Mouse (Mus musculus): Measurements from ENCODE around the gene Ksr1. TPM values are rescaled to one million over a fixed set of nuclear protein-coding genes. Genes with fewer than 3 reads are reported as not detected.
A peak's percentile ranks its signal among the peaks of the same experiment; 100 is the strongest.

Gene Ksr1
- polyA plus RNA-seq, 1 experiment from 2014 or later = 4.6 TPM

DNA sequence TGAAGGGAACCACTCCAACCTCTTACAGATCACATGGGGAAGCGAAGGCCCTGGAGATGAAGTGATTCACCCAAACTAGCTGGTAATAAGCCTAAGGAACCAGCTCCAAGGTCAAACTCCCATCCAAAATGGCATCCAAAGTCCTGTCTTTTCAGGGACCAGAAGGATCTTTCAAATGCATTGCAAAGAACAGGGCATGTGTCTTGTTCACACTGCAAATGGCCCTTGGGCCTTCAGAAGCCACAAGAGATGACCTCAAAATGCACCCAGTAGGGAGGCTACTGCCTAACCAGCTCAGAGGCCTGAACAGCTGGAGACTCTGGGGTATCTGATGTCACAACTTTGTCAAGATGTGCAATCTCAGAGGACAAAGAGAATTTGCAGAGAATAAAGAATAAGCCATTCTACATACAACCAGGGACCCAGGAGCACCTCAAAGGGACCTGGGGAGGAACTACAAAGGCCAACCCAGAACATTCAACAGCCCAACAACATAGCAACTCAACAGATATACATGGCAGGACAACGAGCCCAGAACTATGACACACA, 2.1 kb downstream of the Ksr1 start:
- no peaks in the 10 kb centered on the region for H3K9me3 ChIP-seq
- WGBS = 79% methylated on average over 2 of the region's 2 CpGs
- H3K36me3 ChIP-seq = no peaks in the 10 kb centered on the region
- H3K4me1 ChIP-seq (replicated peaks) = peaks cover 46% of the 10 kb centered on the region
- H3K4me3 ChIP-seq = peak overlapping the region; percentile 85
- H3K9ac ChIP-seq = peak overlapping the region; percentile 91; the same call in 1 of the 2 replicates
- 0 out of 2 replicates have a peak overlapping the region, but pooled peaks have one; percentile 38 for H3K27ac ChIP-seq (replicated peaks)
- peak overlapping the region; percentile 71 for H3K4me2 ChIP-seq
- H3K27me3 ChIP-seq = no peaks in the 10 kb centered on the region
- no peak for ATAC-seq (ENCODE audit: low read depth)

DNA sequence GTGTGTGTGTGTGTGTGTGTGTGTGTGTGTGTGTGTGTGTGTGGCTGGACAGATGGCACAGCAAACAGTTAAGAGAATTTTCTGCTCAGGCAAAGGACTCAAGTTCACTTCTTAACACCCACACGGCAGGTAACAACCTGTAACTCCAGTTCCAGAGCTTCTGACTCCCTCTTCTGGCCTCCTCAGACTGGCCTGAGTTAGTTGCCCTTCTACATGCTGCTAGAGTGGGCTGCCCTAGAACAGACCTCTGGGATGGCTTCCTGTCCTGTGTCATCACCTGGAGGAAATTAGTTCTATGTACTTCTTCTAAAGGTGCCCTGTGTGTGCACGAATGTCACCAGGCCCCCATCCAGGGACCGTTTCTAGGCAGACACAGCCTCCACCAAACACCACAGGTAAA, 2.9 kb downstream of the Ksr1 start:
- no peaks in the 10 kb centered on the region for H3K27me3 ChIP-seq
- no peak for ATAC-seq (ENCODE audit: low read depth)
- no peaks in the 10 kb centered on the region for H3K9me3 ChIP-seq
- no peaks in the 10 kb centered on the region for H3K36me3 ChIP-seq
- no peak overlapping the region for H3K9ac ChIP-seq
- no peak overlapping the region for H3K4me3 ChIP-seq
- H3K27ac ChIP-seq (replicated peaks) = no peak overlapping the region
- WGBS = 91% methylated on average over 3 of the region's 3 CpGs
- H3K4me2 ChIP-seq = peak overlapping the region; percentile 71; the same call in 1 of the 2 replicates
- H3K4me1 ChIP-seq (replicated peaks) = peaks cover 46% of the 10 kb centered on the region

- Histone ChIP-seq H3K4me3 (no peak overlapping the region), H3K9me3 (no peaks in the 10 kb centered on the region), H3K27ac (replicated peaks) (no peak overlapping the region), H3K36me3 (no peaks in the 10 kb centered on the region), H3K27me3 (no peaks in the 10 kb centered on the region), H3K9ac (no peak overlapping the region), H3K4me2 (no peak overlapping the region), H3K4me1 (replicated peaks) (peaks cover 47% of the 10 kb centered on the region)
- 80% methylated on average over 11 of the region's 11 CpGs for WGBS
- ATAC-seq (ENCODE audit: low read depth) = no peak
Measured at GRCm38 (mm10) chr11:79142381-79142780, 3.8 kb downstream of the Ksr1 start.

DNA sequence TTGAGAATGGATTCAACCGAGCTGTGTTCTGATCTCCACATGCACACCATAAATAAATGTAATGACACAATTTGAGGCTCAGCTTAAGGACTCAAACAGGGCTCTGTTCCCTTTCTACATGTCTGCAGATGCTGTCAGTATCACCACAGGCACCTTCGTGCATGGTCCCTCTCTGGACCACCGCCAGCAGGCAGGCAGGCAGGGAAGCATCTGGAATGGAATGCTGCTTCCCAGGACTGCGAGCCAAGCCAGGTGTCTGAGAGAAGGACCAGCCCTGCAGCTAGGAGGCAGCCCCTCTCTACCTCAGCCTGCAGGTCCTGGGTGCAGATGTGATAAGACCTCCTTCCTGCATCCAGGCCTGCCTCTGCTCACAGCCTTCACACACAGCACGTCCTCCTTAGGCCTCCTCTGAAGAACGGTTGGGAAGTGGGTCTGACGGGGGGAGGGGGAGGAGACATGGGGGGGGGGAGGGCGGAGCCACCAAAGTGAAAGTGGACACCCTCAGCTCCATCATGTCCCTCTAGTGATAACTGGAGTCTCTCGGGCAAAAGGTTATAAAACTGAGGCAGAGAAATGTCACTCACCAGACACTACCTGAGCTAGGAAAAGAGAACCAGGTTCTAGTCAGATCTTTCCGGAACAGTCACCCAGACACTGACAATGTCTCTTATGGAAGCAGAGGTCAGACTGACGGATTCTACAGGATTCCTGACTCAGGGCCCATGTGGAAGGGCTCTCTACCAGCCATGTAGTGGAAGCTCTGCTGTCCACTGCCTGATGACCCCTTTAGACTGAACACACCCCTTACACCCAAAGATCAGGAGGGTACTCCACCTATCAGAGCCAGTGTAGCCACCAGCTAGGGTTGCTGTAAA, 4.7 kb downstream of the Ksr1 start:
- ATAC-seq (ENCODE audit: low read depth) = no peak
- Histone ChIP-seq H3K4me2 (no peak overlapping the region), H3K27me3 (no peaks in the 10 kb centered on the region), H3K27ac (replicated peaks) (no peak overlapping the region), H3K9me3 (no peaks in the 10 kb centered on the region), H3K36me3 (no peaks in the 10 kb centered on the region), H3K4me3 (no peak overlapping the region), H3K9ac (no peak overlapping the region), H3K4me1 (replicated peaks) (peaks cover 53% of the 10 kb centered on the region)
- 35% methylated on average over 11 of the region's 11 CpGs for WGBS

DNA sequence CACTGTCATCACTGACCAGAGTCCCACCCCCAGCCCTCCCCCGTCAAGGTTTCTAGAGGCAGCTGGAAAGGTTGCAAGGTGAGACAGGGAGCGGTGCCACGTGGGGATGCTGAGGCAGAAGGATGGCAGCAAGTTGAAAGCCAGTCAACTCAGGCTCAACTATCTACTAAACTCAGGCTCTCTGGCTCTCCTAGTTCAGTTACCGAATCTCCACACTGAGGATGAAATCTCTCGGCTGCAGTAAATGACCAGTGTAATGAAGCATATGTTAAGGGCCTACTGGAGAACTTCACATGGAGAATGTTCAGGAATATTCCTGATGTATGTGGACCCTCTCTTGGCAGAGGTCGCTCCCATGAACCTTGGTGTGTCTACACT, 5.7 kb downstream of the Ksr1 start:
- no peak overlapping the region for H3K4me2 ChIP-seq
- no peaks in the 10 kb centered on the region for H3K9me3 ChIP-seq
- H3K27ac ChIP-seq (replicated peaks) = no peak overlapping the region
- peaks cover 61% of the 10 kb centered on the region for H3K4me1 ChIP-seq (replicated peaks)
- no peaks in the 10 kb centered on the region for H3K36me3 ChIP-seq
- no peak for ATAC-seq (ENCODE audit: low read depth)
- H3K9ac ChIP-seq = no peak overlapping the region
- H3K4me3 ChIP-seq = no peak overlapping the region
- no peaks in the 10 kb centered on the region for H3K27me3 ChIP-seq
- WGBS = 91% methylated on average over 6 of the region's 6 CpGs

- Histone ChIP-seq H3K4me2 (no peak overlapping the region), H3K27me3 (no peaks in the 10 kb centered on the region), H3K9ac (no peak overlapping the region), H3K36me3 (no peaks in the 10 kb centered on the region), H3K27ac (replicated peaks) (no peak overlapping the region), H3K9me3 (no peaks in the 10 kb centered on the region), H3K4me1 (replicated peaks) (peaks cover 59% of the 10 kb centered on the region), H3K4me3 (no peak overlapping the region)
- WGBS = 87% methylated on average over 11 of the region's 11 CpGs
- no peak for ATAC-seq (ENCODE audit: low read depth)
Measured at GRCm38 (mm10) chr11:79139878-79140510, 6.2 kb downstream of the Ksr1 start.

GRCm38 (mm10) chr11:79138621-79139020, 7.6 kb downstream of the Ksr1 start:
- WGBS = 88% methylated on average over 6 of the region's 6 CpGs
- Histone ChIP-seq H3K9me3 (no peaks in the 10 kb centered on the region), H3K27me3 (no peaks in the 10 kb centered on the region), H3K4me2 (no peak overlapping the region), H3K9ac (no peak overlapping the region), H3K4me1 (replicated peaks) (peaks cover 52% of the 10 kb centered on the region), H3K36me3 (no peaks in the 10 kb centered on the region), H3K4me3 (no peak overlapping the region), H3K27ac (replicated peaks) (no peak overlapping the region)
- ATAC-seq (ENCODE audit: low read depth) = no peak

DNA sequence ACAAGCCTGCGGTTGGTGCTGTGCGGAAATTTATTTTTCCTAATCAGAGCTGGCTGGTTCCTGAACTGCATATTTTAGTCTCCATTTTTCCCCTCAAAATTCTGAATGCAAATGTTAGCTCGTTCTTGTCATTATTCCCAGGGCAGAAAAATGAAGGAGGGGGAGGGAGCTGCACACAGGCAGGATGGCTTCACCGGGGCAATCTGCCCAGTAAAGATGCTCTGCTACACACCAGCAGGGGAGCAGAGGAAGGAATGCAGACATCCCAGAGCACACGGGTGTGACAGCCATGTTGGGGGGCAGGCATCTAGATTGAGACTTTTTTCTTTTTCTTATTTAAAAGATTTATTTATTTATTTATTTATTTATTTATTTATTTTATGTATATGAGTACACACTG, 9.0 kb downstream of the Ksr1 start:
- 76% methylated on average over 5 of the region's 5 CpGs for WGBS
- no peaks in the 10 kb centered on the region for H3K27me3 ChIP-seq
- H3K27ac ChIP-seq (replicated peaks) = no peak overlapping the region
- H3K4me3 ChIP-seq = no peak overlapping the region
- no peaks in the 10 kb centered on the region for H3K36me3 ChIP-seq
- no peak overlapping the region for H3K9ac ChIP-seq
- ATAC-seq (ENCODE audit: low read depth) = no peak
- peaks cover 43% of the 10 kb centered on the region for H3K4me1 ChIP-seq (replicated peaks)
- H3K9me3 ChIP-seq = no peaks in the 10 kb centered on the region
- no peak overlapping the region for H3K4me2 ChIP-seq

DNA sequence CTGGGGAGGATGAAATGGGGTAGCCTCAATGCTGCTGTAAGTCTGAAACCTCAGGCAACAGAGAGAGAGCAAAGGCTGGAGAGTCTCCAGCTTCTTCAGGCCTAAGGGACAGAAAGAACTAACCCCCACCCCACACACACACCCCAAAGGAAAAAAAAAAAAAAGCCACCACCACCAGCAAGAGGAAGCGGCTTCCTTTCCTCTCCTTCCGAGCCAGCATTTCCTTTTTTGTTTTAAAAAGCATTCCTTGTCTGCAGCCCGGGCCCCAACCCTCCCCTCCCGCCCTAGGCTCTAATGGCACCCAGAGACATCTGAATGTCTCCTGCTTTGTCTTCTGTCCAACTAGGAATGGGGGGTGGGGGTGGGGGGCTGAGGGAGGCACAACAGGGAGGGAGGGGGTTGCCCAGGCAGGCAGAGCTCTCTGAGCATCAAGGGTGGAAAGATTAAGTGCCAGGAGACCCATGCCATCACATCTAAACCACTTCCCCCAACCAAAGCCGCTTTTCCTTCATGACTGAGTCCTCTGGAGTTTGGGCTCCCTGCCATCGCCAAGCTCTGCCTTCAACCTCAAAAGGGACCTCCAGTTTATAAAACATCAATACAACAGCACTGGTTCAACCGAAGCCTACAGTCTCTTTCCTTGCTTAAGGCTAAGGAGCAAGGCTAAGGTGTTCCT, 10.4 kb downstream of the Ksr1 start:
- H3K4me2 ChIP-seq = no peak overlapping the region
- H3K27me3 ChIP-seq = no peaks in the 10 kb centered on the region
- peaks cover 34% of the 10 kb centered on the region for H3K4me1 ChIP-seq (replicated peaks)
- H3K9me3 ChIP-seq = no peaks in the 10 kb centered on the region
- H3K27ac ChIP-seq (replicated peaks) = peak overlapping the region; percentile 67
- H3K4me3 ChIP-seq = no peak overlapping the region
- 36% methylated on average over 7 of the region's 7 CpGs for WGBS
- ATAC-seq (ENCODE audit: low read depth) = peak; percentile 19; the same call in 1 of the 2 replicates
- 0 out of 2 replicates have a peak overlapping the region, but pooled peaks have one; percentile 26 for H3K9ac ChIP-seq
- no peaks in the 10 kb centered on the region for H3K36me3 ChIP-seq

DNA sequence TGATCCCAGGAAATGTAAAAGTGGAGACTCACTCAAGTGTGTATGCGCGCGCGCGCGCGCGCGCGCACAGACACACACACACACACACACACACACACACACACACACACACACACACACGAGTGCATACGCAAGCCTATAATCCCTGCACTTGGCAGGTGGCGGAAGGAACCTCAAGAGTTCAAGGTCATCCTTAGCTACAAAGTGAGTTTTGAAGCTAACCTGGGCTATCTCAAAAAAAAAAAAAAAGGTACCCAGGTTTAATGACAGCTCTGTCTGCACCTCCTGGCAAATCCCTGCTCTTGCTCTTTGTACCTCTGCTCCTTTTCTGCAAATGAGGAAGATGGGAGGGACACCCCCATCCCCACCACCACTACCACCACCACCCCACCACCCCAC, 11.1 kb downstream of the Ksr1 start:
- H3K4me1 ChIP-seq (replicated peaks) = peaks cover 32% of the 10 kb centered on the region
- no peaks in the 10 kb centered on the region for H3K36me3 ChIP-seq
- H3K27me3 ChIP-seq = no peaks in the 10 kb centered on the region
- no peaks in the 10 kb centered on the region for H3K9me3 ChIP-seq
- no peak overlapping the region for H3K9ac ChIP-seq
- H3K27ac ChIP-seq (replicated peaks) = peak overlapping the region; percentile 67
- 96% methylated on average over 9 of the region's 13 CpGs for WGBS
- H3K4me2 ChIP-seq = no peak overlapping the region
- ATAC-seq (ENCODE audit: low read depth) = no peak
- no peak overlapping the region for H3K4me3 ChIP-seq

GRCm38 (mm10) chr11:79134416-79135104, 11.6 kb downstream of the Ksr1 start:
- no peak overlapping the region for H3K9ac ChIP-seq
- H3K27ac ChIP-seq (replicated peaks) = no peak overlapping the region
- H3K4me2 ChIP-seq = no peak overlapping the region
- peaks cover 34% of the 10 kb centered on the region for H3K4me1 ChIP-seq (replicated peaks)
- 89% methylated on average over 13 of the region's 13 CpGs for WGBS
- no peaks in the 10 kb centered on the region for H3K27me3 ChIP-seq
- H3K36me3 ChIP-seq = no peaks in the 10 kb centered on the region
- ATAC-seq (ENCODE audit: low read depth) = no peak
- no peak overlapping the region for H3K4me3 ChIP-seq
- no peaks in the 10 kb centered on the region for H3K9me3 ChIP-seq

Measured in neural tube, embryonic 13.5 days (tissue).